Mouse (Mus musculus) kidney, embryonic 14.5 days (tissue): ENCODE measurements around the gene Cdkal1. TPM values are rescaled to one million over a fixed set of nuclear protein-coding genes. Genes with fewer than 3 reads are reported as not detected.

Experiments used
- ATAC-seq: fragments of 200-750 bp; cut with Nextera tagmentation; 2 replicates; pipeline ENCODE4 v1.8.0; 2017; ENCODE audit warnings: moderate number of reproducible peaks, mild to moderate bottlenecking, moderate TSS enrichment, moderate library complexity; ENCODE audit not compliant: low FRiP score, low TSS enrichment
- H3K27ac ChIP-seq: fragments of 300-500 bp; sonication (generic); 2 replicates; pipeline ENCODE4 v1.5.1; 2014; ENCODE audit warnings: low read depth, mild to moderate bottlenecking, low read length, moderate library complexity, mixed read lengths
- H3K27me3 ChIP-seq: fragments of 300-500 bp; sonication (generic); 2 replicates; pipeline ENCODE4 v1.6.1; 2014; ENCODE audit warnings: mild to moderate bottlenecking, low read length; ENCODE audit not compliant: control insufficient read depth, insufficient read depth
- H3K36me3 ChIP-seq: fragments of 300-500 bp; sonication (generic); 2 replicates; pipeline ENCODE4 v1.6.1; 2014; ENCODE audit warnings: low read length, mixed read lengths; ENCODE audit not compliant: control insufficient read depth, insufficient read depth
- H3K4me1 ChIP-seq: fragments of 300-500 bp; sonication (generic); 2 replicates; pipeline ENCODE4 v1.6.1; 2014; ENCODE audit warnings: low read length, mixed read lengths; ENCODE audit not compliant: control insufficient read depth, insufficient read depth
- H3K4me2 ChIP-seq: fragments of 300-500 bp; sonication (generic); replicated peaks from 2 replicates; pipeline ENCODE4 v1.6.1; 2014; ENCODE audit warnings: low read depth, mild to moderate bottlenecking, low read length
- H3K4me3 ChIP-seq: fragments of 300-500 bp; sonication (generic); 2 replicates; pipeline ENCODE4 v1.5.1; 2014; ENCODE audit warnings: mild to moderate bottlenecking, low read length
- H3K9ac ChIP-seq: fragments of 300-500 bp; sonication (generic); 2 replicates; pipeline ENCODE4 v1.6.1; 2014; ENCODE audit warnings: low read depth, mild to moderate bottlenecking, low read length, moderate library complexity
- H3K9me3 ChIP-seq: fragments of 300-500 bp; sonication (generic); 2 replicates; pipeline ENCODE4 v1.6.1; 2016; ENCODE audit warnings: low read length; ENCODE audit not compliant: control insufficient read depth
- WGBS: fragments of 180-500 bp; shearing (Covaris S2); extraction: QIAGEN DNeasy Blood & Tissue Kit; methylation state at CpG from one replicate; pipeline ENCODE4 v1.1.7; 2014; 5-methylcytosine and 5-hydroxymethylcytosine counted together
- polyA plus RNA-seq: library from polyadenylated mRNA; unstranded; fragments of >200 nt; fragmentation: Nextera tagmentation; extraction: Ambion mirVana; gene quantifications from 2 replicates; pipeline ENCODE4 v1.2.1, GENCODE M21; 2014

Gene Cdkal1
- polyA plus RNA-seq, 1 experiment from 2014 or later, result 35.9 TPM

DNA sequence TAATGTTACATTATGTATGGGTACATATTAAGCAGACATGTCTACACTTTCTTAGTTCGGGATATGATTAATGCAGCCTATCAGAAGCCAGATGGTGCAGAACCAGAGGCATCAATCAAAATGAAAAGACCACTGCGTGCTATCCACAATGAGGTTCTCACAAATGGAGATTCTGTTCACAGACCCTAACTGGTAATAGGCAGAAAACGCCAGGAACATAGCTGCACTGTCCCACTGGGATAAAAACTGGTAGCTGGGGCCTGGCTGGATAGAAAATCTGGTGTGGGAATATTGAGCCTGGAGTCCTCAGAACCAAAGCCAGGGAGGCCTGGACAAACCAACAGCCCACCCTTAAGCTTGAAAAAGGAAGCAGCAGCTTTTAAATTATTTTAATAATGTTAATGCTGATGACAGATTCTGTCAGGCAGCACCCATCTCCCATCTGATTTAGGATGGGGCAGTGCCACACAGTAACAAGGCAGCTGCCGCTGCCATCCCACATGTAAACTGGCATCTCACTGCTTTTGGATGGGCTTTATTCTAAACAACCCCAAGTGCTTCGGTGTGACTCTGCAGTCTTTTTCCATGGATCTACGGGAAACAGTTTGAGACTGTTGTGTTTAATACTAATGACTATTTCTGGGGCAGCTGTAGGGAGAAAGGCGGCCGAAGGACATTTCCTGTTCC lies 438.9 kb downstream of the Cdkal1 start:
- H3K4me2 ChIP-seq, result no peak overlapping the region
- H3K9me3 ChIP-seq, result no peaks in the 10 kb centered on the region
- peaks cover 4% of the 10 kb centered on the region for H3K4me1 ChIP-seq
- 42% methylated on average over 8 of the region's 8 CpGs for WGBS
- H3K4me3 ChIP-seq, result no peak overlapping the region
- H3K9ac ChIP-seq, result no peak overlapping the region
- peak; percentile 35; the same call in 1 of the 2 replicates for ATAC-seq
- no peak overlapping the region for H3K27ac ChIP-seq
- H3K27me3 ChIP-seq, result no peaks in the 10 kb centered on the region
- no peaks in the 10 kb centered on the region for H3K36me3 ChIP-seq

DNA sequence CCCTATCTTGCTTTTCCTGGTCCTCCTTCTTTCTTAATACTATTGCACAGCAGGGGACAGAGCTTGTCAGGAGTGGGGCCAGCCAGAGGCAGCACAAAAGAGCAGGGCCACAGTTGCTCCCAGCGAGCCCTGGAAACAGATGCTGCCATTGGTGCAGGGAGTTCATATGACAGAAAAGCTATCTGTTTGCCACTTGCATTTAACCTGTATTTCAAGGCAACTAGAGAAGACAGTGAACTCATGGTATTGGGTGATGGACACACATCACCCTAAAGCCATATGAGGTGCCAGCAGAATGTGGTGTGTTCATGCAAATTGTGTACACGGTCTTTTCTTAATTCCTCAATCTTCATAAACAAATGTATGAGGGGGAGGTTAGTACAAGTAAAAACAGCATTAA lies 439.5 kb downstream of the Cdkal1 start:
- Histone ChIP-seq H3K36me3 (no peaks in the 10 kb centered on the region), H3K4me1 (peaks cover 4% of the 10 kb centered on the region), H3K9ac (no peak overlapping the region), H3K4me3 (no peak overlapping the region), H3K4me2 (no peak overlapping the region), H3K27ac (no peak overlapping the region), H3K27me3 (no peaks in the 10 kb centered on the region), H3K9me3 (no peaks in the 10 kb centered on the region)
- 60% methylated on average over 2 of the region's 2 CpGs for WGBS
- no peak for ATAC-seq

DNA sequence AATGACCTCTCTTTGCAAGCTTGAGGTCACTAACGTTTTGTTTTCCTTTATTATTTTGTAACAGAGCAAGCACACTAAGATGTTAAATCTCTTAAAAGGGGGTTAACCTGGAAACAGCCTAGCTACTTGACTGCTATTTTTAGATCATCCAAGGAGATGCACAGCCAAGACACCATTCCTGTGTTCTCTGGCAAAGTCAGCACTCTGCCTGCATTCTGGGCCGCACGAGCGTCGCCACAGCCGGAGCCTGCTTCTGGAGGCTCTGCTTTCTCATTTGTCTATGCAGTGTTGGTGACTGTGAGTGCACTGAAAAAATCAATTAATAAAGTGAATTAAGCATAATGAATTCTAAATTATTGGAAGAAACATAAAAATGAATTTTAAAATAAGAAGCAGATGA lies 440.6 kb downstream of the Cdkal1 start:
- Histone ChIP-seq H3K27ac (no peak overlapping the region), H3K9me3 (no peaks in the 10 kb centered on the region), H3K27me3 (no peaks in the 10 kb centered on the region), H3K36me3 (no peaks in the 10 kb centered on the region), H3K4me1 (peaks cover 4% of the 10 kb centered on the region), H3K9ac (no peak overlapping the region), H3K4me2 (no peak overlapping the region), H3K4me3 (no peak overlapping the region)
- WGBS, result 71% methylated on average over 6 of the region's 6 CpGs
- ATAC-seq, result no peak

DNA sequence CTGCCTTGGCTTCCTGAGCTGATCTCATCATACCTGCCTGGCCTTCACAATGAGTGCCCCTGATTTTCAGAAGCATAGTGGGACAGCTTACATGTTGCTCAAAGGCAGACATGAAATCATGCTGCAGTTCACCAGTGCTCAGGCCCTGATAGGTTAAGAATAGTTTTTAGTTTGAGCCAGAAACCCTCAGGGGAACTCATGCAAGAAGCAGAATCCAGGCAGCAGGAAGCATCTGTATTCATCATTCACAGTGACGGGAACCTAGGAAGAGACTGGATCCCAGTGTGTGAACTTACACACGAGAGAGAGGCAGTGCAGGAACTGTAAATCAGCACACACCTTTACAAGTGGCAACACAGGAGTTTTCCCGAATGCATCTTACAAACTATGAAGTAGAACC lies 441.0 kb downstream of the Cdkal1 start:
- H3K4me1 ChIP-seq, result peaks cover 4% of the 10 kb centered on the region
- ATAC-seq, result no peak
- no peaks in the 10 kb centered on the region for H3K27me3 ChIP-seq
- H3K9me3 ChIP-seq, result no peaks in the 10 kb centered on the region
- no peak overlapping the region for H3K4me2 ChIP-seq
- H3K9ac ChIP-seq, result no peak overlapping the region
- no peak overlapping the region for H3K27ac ChIP-seq
- 25% methylated on average over 3 of the region's 3 CpGs for WGBS
- no peaks in the 10 kb centered on the region for H3K36me3 ChIP-seq
- no peak overlapping the region for H3K4me3 ChIP-seq

DNA sequence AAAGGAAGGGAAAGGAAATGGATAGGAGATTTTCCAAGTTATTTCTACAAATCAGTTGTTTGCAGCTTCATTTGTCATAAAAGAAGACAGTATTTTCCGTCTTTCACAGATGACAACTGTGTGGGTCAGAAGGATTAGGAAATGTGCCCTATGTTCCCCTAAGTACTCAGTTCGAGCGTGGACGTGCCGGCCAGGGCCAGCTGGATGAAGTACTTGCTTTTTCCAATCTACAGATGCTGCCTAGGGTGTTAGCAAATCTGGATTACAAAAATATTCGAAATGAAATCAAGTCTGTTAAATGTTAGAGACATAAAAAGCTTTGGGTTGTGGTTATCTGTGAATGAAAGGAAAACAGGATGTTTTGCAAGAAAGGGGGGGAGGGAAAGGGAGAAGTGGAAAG lies 444.3 kb downstream of the Cdkal1 start:
- WGBS, result 82% methylated on average over 6 of the region's 6 CpGs

DNA sequence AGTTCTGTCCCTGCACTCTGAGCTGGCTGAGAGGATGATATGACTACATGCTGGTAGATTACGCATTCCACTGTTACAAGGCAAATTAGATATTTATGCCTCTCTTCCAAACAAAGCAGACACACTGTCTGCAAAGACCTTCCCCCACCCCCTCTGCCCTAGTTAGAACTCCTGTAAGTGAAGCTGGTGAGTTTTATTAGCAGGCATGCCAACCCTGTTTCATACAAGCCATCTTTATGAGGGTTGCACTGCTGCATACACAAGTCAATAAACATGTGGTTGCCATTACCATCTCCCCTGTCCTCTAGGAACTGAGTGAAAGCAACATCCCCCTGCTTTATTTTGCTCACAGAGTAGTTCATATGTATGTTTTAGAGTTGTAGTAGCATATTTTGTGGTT lies 447.9 kb downstream of the Cdkal1 start:
- WGBS, result 97% methylated on average over 1 of the region's 1 CpGs
- Histone ChIP-seq H3K9ac (no peak overlapping the region), H3K4me2 (no peak overlapping the region), H3K27ac (no peak overlapping the region), H3K4me3 (no peak overlapping the region), H3K27me3 (no peaks in the 10 kb centered on the region), H3K4me1 (no peaks in the 10 kb centered on the region), H3K36me3 (no peaks in the 10 kb centered on the region), H3K9me3 (no peaks in the 10 kb centered on the region)
- ATAC-seq, result no peak

More for the DNA sequence above, 444.3 kb downstream of the Cdkal1 start:
- ATAC-seq, result no peak
- Histone ChIP-seq H3K36me3 (no peaks in the 10 kb centered on the region), H3K9me3 (no peaks in the 10 kb centered on the region), H3K4me2 (no peak overlapping the region), H3K4me3 (no peak overlapping the region), H3K27me3 (no peaks in the 10 kb centered on the region), H3K9ac (no peak overlapping the region), H3K27ac (no peak overlapping the region), H3K4me1 (peaks cover 4% of the 10 kb centered on the region)

DNA sequence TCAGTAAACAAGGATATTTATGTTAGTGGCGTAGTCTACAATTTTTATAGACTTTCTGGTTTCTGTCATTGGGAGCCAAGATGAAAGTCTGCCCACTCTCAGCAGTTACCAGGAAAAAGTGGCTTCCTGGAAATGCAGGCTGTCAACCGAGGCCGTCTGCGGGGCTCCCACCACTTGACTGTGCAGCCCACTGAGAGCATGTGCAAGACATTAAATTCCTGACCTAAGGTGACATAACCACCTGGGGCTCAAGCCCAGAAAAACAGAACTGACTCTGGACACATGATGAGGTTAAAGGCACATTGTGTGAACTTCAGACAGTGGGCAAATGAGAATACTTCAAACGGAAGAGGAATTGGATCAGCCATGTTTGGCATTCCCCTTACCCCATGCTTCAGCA lies 450.2 kb downstream of the Cdkal1 start:
- WGBS, result 41% methylated on average over 5 of the region's 5 CpGs
- no peaks in the 10 kb centered on the region for H3K4me1 ChIP-seq
- no peak overlapping the region for H3K4me3 ChIP-seq
- ATAC-seq, result no peak
- H3K9ac ChIP-seq, result no peak overlapping the region
- no peaks in the 10 kb centered on the region for H3K9me3 ChIP-seq
- no peak overlapping the region for H3K27ac ChIP-seq
- H3K4me2 ChIP-seq, result no peak overlapping the region
- no peaks in the 10 kb centered on the region for H3K36me3 ChIP-seq
- no peaks in the 10 kb centered on the region for H3K27me3 ChIP-seq

DNA sequence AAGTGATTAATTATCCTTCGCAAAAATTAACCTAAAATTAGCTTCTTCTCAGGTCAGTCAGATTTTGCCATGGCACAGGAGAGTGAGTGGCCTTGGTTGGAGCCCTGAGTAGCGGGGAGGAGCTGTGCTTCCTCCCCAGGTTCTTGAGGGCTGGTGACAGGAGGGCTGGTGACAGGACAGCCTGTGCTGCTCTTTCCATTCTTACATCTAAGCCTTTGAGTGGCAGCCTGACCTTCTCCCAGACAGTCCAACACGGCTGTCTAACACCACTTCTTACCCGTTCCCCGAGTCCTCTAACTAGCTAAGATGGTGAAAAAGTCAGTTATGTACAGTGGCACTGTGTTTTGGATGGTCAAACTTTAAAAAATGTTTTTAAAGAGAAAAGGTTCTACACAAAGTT lies 452.3 kb downstream of the Cdkal1 start:
- Histone ChIP-seq H3K4me2 (no peak overlapping the region), H3K36me3 (no peaks in the 10 kb centered on the region), H3K27me3 (no peaks in the 10 kb centered on the region), H3K9me3 (no peaks in the 10 kb centered on the region), H3K4me1 (no peaks in the 10 kb centered on the region), H3K4me3 (no peak overlapping the region), H3K27ac (no peak overlapping the region), H3K9ac (no peak overlapping the region)
- no peak for ATAC-seq
- 85% methylated on average over 5 of the region's 5 CpGs for WGBS

DNA sequence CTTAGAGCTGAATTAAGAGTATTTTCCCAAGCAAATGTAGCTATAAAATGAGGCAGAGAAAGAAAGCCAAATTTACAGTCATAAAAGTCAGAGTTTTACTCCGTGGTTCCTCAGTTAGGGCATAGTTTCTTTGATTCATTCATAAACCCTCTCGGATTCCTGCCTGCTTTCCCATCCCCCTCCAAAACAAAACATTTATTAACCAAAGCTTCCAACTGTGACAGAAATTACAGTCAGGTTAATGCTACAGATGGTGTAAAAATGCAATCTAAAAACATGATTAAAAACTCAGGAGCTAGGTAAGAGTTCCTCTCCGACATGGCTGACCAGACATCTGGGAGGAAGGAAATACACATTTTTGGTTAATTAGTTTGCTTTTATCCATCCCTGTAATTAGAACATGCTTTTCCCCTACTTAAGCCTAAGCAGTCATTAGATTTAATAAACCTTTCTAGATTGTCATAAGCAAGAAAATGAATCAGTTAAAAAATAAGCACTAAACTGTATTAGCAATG lies 452.9 kb downstream of the Cdkal1 start:
- no peak overlapping the region for H3K9ac ChIP-seq
- no peak overlapping the region for H3K27ac ChIP-seq
- no peaks in the 10 kb centered on the region for H3K4me1 ChIP-seq
- H3K4me3 ChIP-seq, result no peak overlapping the region
- no peak for ATAC-seq
- no peaks in the 10 kb centered on the region for H3K36me3 ChIP-seq
- no peaks in the 10 kb centered on the region for H3K9me3 ChIP-seq
- 38% methylated on average over 3 of the region's 3 CpGs for WGBS
- no peak overlapping the region for H3K4me2 ChIP-seq
- no peaks in the 10 kb centered on the region for H3K27me3 ChIP-seq
